Mouse (Mus musculus) lung, adult 2 months (tissue): ENCODE measurements at regions not wholly inside any gene's neighbourhood (a gene's known extent, or its start where the extent isn't known, plus 50 kb on each side); places are given as distances from the start of the nearest gene placed in this dataset.

Experiments used
- CTCF ChIP-seq: fragments of 200-500 bp; IDR thresholded peaks from 2 replicates; pipeline ENCODE4 v1.5.1; 2011; ENCODE audit warnings: mild to moderate bottlenecking, low read length, control low read depth; ENCODE audit not compliant: insufficient read depth
- POLR2A ChIP-seq: fragments of 200-500 bp; IDR thresholded peaks from 2 replicates; pipeline ENCODE4 v1.6.1; 2011; ENCODE audit warnings: low read depth, mild to moderate bottlenecking, control low read depth, low read length, borderline replicate concordance; ENCODE audit errors: extremely low read depth

DNA sequence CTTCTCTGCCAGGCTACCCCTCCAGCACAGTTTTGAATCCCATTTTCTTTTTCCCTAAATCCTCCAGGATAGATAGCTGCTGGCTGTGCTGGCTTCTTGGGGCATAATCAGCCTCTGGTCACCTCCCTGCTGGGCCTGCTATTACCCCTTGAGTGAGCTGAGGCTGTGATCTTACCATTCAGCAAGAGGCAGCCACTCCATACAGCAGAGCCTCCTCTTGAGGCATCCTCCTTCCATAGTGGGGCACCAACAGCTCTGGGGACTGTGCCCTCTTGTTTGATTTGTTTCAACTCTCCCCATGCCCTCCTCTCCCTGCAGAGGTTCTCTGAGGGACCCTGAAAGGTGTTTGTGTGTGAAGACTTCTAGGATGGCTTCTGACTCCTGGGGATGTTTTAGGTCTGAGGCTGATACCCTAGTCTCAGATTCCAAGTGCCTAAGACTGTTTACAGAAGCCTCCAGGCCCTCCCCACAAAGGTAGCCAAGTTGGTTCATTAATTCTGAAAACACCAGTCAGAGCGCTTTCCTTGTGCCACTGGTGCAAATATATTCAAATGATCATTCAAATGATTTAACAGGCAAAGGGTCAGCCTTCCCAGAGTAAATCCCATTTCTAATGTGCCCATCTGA is 343.9 kb downstream of the Eipr1 start:
- no peak for TF ChIP-seq POLR2A
- no peak for TF ChIP-seq CTCF
